In genomic region chr6:83301294-83301693, GRCm38 (mm10) we compare ENCODE assay signal across 26 mouse cellular contexts. TPM values are rescaled to one million over a fixed set of nuclear protein-coding genes. Genes with fewer than 3 reads are reported as not detected.
A peak's percentile ranks its signal among the peaks of the same experiment; 100 is the strongest.
DNase-seq lines count a peak whose midpoint lies in the region; ATAC-seq and TF ChIP-seq lines count a peak whose summit lies in the region.
"Had no signal": no experiment of that assay in that cellular context is flagged by ENCODE, and none has a peak within 500 bp of the region (broad histone marks: within the 10 kb centered on the region; RNA-seq: fewer than 3 reads in every experiment).

No protein-coding gene starts in this region.

- ATAC-seq in intestine, embryonic 16.5 days, result no peak
- no peak for ATAC-seq in intestine, postnatal 0 days
- 0 out of 2 replicates have a peak, but pooled peaks have one; percentile 38 for ATAC-seq in lung, embryonic 16.5 days (ENCODE audit: low read depth)
- ATAC-seq: forebrain, embryonic 13.5 days; forebrain, embryonic 16.5 days had no signal

- TF ChIP-seq CTCF in intestine, postnatal 0 days (IDR thresholded peaks at IDR 0.05; ENCODE audit: low read depth), result no peak
- TF ChIP-seq CTCF in testis, adult 2 months (IDR thresholded peaks at IDR 0.05; ENCODE audit: control insufficient read depth, insufficient read depth, insufficient replicate concordance, low read depth, low read length), result no peak
- TF ChIP-seq CTCF in thymus, adult 2 months (IDR thresholded peaks at IDR 0.05; ENCODE audit: borderline replicate concordance, control insufficient read depth, extremely low read depth, insufficient read depth, low read length, poor library complexity), result no peak

- H3K4me1 ChIP-seq in intestine, embryonic 16.5 days (ENCODE audit: control insufficient read depth, insufficient read depth, low read length), result no peaks in the 10 kb centered on the region
- H3K4me1 ChIP-seq in intestine, postnatal 0 days (replicated peaks; ENCODE audit: control insufficient read depth, insufficient read depth, low read length), result peaks cover 4% of the 10 kb centered on the region; the same call in 1 of the 2 replicates
- H3K4me1 ChIP-seq in lung, embryonic 16.5 days (replicated peaks; ENCODE audit: control insufficient read depth, insufficient read depth, low read length), result no peaks in the 10 kb centered on the region
- peaks cover 6% of the 10 kb centered on the region for H3K4me1 ChIP-seq in testis, adult 2 months (ENCODE audit: control insufficient read depth, insufficient read depth, low read length)
- H3K4me1 ChIP-seq in thymus, adult 2 months (replicated peaks; ENCODE audit: control insufficient read depth, insufficient read depth, low read length), result no peaks in the 10 kb centered on the region
- H3K4me1 ChIP-seq: forebrain, embryonic 10.5 days; forebrain, embryonic 13.5 days; heart, embryonic 10.5 days; heart, embryonic 13.5 days had no signal

- TF ChIP-seq POLR2A in testis, adult 2 months (IDR thresholded peaks at IDR 0.05; ENCODE audit: control insufficient read depth, low read depth, low read length), result no peak
- no peak for TF ChIP-seq POLR2A in thymus, adult 2 months (IDR thresholded peaks at IDR 0.05; ENCODE audit: control insufficient read depth, extremely low read depth, insufficient read depth, low read length, poor library complexity)

- H3K9ac ChIP-seq in intestine, embryonic 16.5 days (ENCODE audit: low read depth, low read length), result no peak overlapping the region
- no peak overlapping the region for H3K9ac ChIP-seq in intestine, postnatal 0 days (ENCODE audit: low read depth, low read length)
- no peak overlapping the region for H3K9ac ChIP-seq in lung, embryonic 16.5 days (ENCODE audit: low read length)
- H3K9ac ChIP-seq: forebrain, embryonic 13.5 days; heart, embryonic 13.5 days; hindbrain, embryonic 14.5 days had no signal

- no peak overlapping the region for H3K4me2 ChIP-seq in intestine, embryonic 16.5 days (ENCODE audit: low read depth, low read length)
- H3K4me2 ChIP-seq in intestine, postnatal 0 days (replicated peaks; ENCODE audit: low read depth), result no peak overlapping the region
- no peak overlapping the region for H3K4me2 ChIP-seq in lung, embryonic 16.5 days (ENCODE audit: low read depth, low read length)
- H3K4me2 ChIP-seq: forebrain, embryonic 13.5 days; heart, embryonic 13.5 days; hindbrain, embryonic 14.5 days had no signal

- H3K27me3 ChIP-seq in intestine, embryonic 16.5 days (replicated peaks; ENCODE audit: control insufficient read depth, insufficient read depth, low read length), result no peaks in the 10 kb centered on the region
- H3K27me3 ChIP-seq in intestine, postnatal 0 days (replicated peaks; ENCODE audit: control insufficient read depth, insufficient read depth, low read length), result no peaks in the 10 kb centered on the region
- H3K27me3 ChIP-seq in lung, embryonic 16.5 days (ENCODE audit: control insufficient read depth, insufficient read depth, low read depth, low read length), result no peaks in the 10 kb centered on the region
- no peaks in the 10 kb centered on the region for H3K27me3 ChIP-seq in testis, adult 2 months (ENCODE audit: control insufficient read depth, insufficient read depth, low read length)
- H3K27me3 ChIP-seq in thymus, adult 2 months (ENCODE audit: control insufficient read depth, insufficient read depth, low read length), result no peaks in the 10 kb centered on the region
- H3K27me3 ChIP-seq: CH12.LX; forebrain, embryonic 13.5 days; heart, embryonic 13.5 days had no signal

- peak overlapping the region; percentile 22; the same call in 1 of the 2 replicates for H3K27ac ChIP-seq in intestine, embryonic 16.5 days (ENCODE audit: low read length)
- no peak overlapping the region for H3K27ac ChIP-seq in intestine, postnatal 0 days (ENCODE audit: low read depth, low read length)
- no peak overlapping the region for H3K27ac ChIP-seq in lung, embryonic 16.5 days (ENCODE audit: low read length)
- H3K27ac ChIP-seq in testis, adult 2 months (ENCODE audit: control insufficient read depth, insufficient read depth, low read depth, low read length), result peak overlapping the region; percentile 55
- H3K27ac ChIP-seq in thymus, adult 2 months (ENCODE audit: control insufficient read depth, insufficient read depth, low read length), result no peak overlapping the region
- H3K27ac ChIP-seq: forebrain, embryonic 10.5 days; forebrain, embryonic 13.5 days; heart, adult 2 months; heart, embryonic 10.5 days; heart, embryonic 13.5 days; hindbrain, embryonic 14.5 days had no signal

- no peak overlapping the region for H3K4me3 ChIP-seq in intestine, embryonic 16.5 days (ENCODE audit: low read length)
- H3K4me3 ChIP-seq in intestine, postnatal 0 days (ENCODE audit: low read depth, low read length), result no peak overlapping the region
- no peak overlapping the region for H3K4me3 ChIP-seq in lung, embryonic 16.5 days (ENCODE audit: low read length)
- no peak overlapping the region for H3K4me3 ChIP-seq in testis, adult 2 months (ENCODE audit: control insufficient read depth, low read depth, low read length)
- no peak overlapping the region for H3K4me3 ChIP-seq in thymus, adult 2 months (ENCODE audit: control insufficient read depth, insufficient read depth, low read length)
- H3K4me3 ChIP-seq: forebrain, embryonic 10.5 days; forebrain, embryonic 13.5 days; heart, adult 2 months; heart, embryonic 10.5 days; heart, embryonic 13.5 days had no signal

- DNase-seq in lung, postnatal 4 days, result no peak
- DNase-seq in testis, postnatal 10 days (ENCODE audit: low spot score), result no peak
- no peak for DNase-seq in thymus, adult 2 months
- DNase-seq: adrenal gland, adult 2 months; adrenal gland, postnatal 14 days; B cell, adult 2 months; cerebellum, adult 11-12 months; cerebellum, adult 8-10 months; cerebellum, postnatal 10 days; gastrocnemius, postnatal 10 days; gastrocnemius, postnatal 36 days; heart, adult 2 months; heart, postnatal 14 days; heart, postnatal 4 days had no signal

- H3K36me3 ChIP-seq in intestine, embryonic 16.5 days (ENCODE audit: control insufficient read depth, insufficient read depth, low read length), result 0 out of 2 replicates have a peak, but pooled peaks cover 4% of the 10 kb centered on the region
- peaks cover 10% of the 10 kb centered on the region for H3K36me3 ChIP-seq in intestine, postnatal 0 days (ENCODE audit: control insufficient read depth, insufficient read depth)
- no peaks in the 10 kb centered on the region for H3K36me3 ChIP-seq in lung, embryonic 16.5 days (ENCODE audit: control insufficient read depth, insufficient read depth, low read length)
- no peaks in the 10 kb centered on the region for H3K36me3 ChIP-seq in testis, adult 2 months (ENCODE audit: control insufficient read depth, insufficient read depth, low read length)
- peaks cover 6% of the 10 kb centered on the region for H3K36me3 ChIP-seq in thymus, adult 2 months (ENCODE audit: control insufficient read depth, insufficient read depth, low read length)

- WGBS in intestine, embryonic 16.5 days, result 76% methylated on average over 2 of the region's 2 CpGs
- WGBS in intestine, postnatal 0 days, result 67% methylated on average over 2 of the region's 2 CpGs
- WGBS in lung, embryonic 16.5 days, result 50% methylated on average over 2 of the region's 2 CpGs
- WGBS in thymus, adult 2 months, result 85% methylated on average over 2 of the region's 2 CpGs

- H3K9me3 ChIP-seq in intestine, embryonic 16.5 days (ENCODE audit: control insufficient read depth, low read length), result no peaks in the 10 kb centered on the region
- H3K9me3 ChIP-seq in intestine, postnatal 0 days (ENCODE audit: control insufficient read depth), result no peaks in the 10 kb centered on the region
- H3K9me3 ChIP-seq in lung, embryonic 16.5 days (ENCODE audit: control insufficient read depth, low read length), result no peaks in the 10 kb centered on the region
- H3K9me3 ChIP-seq: forebrain, embryonic 10.5 days; forebrain, embryonic 13.5 days; G1E; heart, embryonic 10.5 days; heart, embryonic 13.5 days had no signal

RNA-seq across cellular contexts. Expression of gene Mthfd2, which starts 24.4 kb away (rescaled TPM):
- polyA plus RNA-seq in intestine, embryonic 16.5 days (2015; fragmentation: Nextera tagmentation; extraction: Ambion mirVana), result 36.4 and 43.5 TPM in 2 replicates
- 17.6 and 18.4 TPM in 2 replicates for polyA plus RNA-seq in intestine, postnatal 0 days (2015; fragmentation: Nextera tagmentation; extraction: Ambion mirVana)
- polyA plus RNA-seq in lung, embryonic 16.5 days (2015; fragmentation: Nextera tagmentation; extraction: Ambion mirVana), result 26.0 and 27.4 TPM in 2 replicates
- 13.9 and 15.4 TPM in 2 replicates for polyA plus RNA-seq in testis, adult 2 months (2012; rRNA removed)
- polyA plus RNA-seq in thymus, adult 2 months (2012; rRNA removed), result 15.9 and 16.3 TPM in 2 replicates

RNA-seq across cellular contexts. Expression of gene Mob1a, which starts 24.5 kb away (rescaled TPM):
- polyA plus RNA-seq in intestine, embryonic 16.5 days (2015; fragmentation: Nextera tagmentation; extraction: Ambion mirVana), result 50.8 and 52.8 TPM in 2 replicates
- polyA plus RNA-seq in intestine, postnatal 0 days (2015; fragmentation: Nextera tagmentation; extraction: Ambion mirVana), result 29.7 and 30.8 TPM in 2 replicates
- 72.6 and 72.7 TPM in 2 replicates for polyA plus RNA-seq in lung, embryonic 16.5 days (2015; fragmentation: Nextera tagmentation; extraction: Ambion mirVana)
- polyA plus RNA-seq in testis, adult 2 months (2012; rRNA removed), result 9.4 and 12.2 TPM in 2 replicates
- 45.5 and 49.1 TPM in 2 replicates for polyA plus RNA-seq in thymus, adult 2 months (2012; rRNA removed)

RNA-seq across cellular contexts. Expression of gene Bola3, which starts 47.7 kb away (rescaled TPM):
- 173 and 186 TPM in 2 replicates for polyA plus RNA-seq in intestine, embryonic 16.5 days (2015; fragmentation: Nextera tagmentation; extraction: Ambion mirVana)
- polyA plus RNA-seq in intestine, postnatal 0 days (2015; fragmentation: Nextera tagmentation; extraction: Ambion mirVana), result 167 and 184 TPM in 2 replicates
- 132 and 133 TPM in 2 replicates for polyA plus RNA-seq in lung, embryonic 16.5 days (2015; fragmentation: Nextera tagmentation; extraction: Ambion mirVana)
- polyA plus RNA-seq in testis, adult 2 months (2012; rRNA removed), result 64.3 and 68.3 TPM in 2 replicates
- polyA plus RNA-seq in thymus, adult 2 months (2012; rRNA removed), result 10.6 and 13.6 TPM in 2 replicates

Comparison
In these comparisons a context has a peak if more than half of its experiments do, and no peak if none do; other contexts are left out.
1. H3K27ac ChIP-seq: peak in intestine, embryonic 16.5 days (single experiment) and testis, adult 2 months (single experiment); none in intestine, postnatal 0 days (single experiment), lung, embryonic 16.5 days (single experiment) and thymus, adult 2 months (single experiment).